Mouse (Mus musculus) B cell, adult 2 months (primary cell): ENCODE measurements around the gene Jph3.

ENCODE experiments used
- DNase-seq, 2 experiments: peaks; one replicate each; pipeline ENCODE4 v3.0.0; 2022

Gene Jph3

GRCm38 (mm10) chr8:121792159-121792558 lies 62.7 kb downstream of the Jph3 start:
- DNase-seq: no peak

- no peak for DNase-seq
Observed at GRCm38 (mm10) chr8:121792627-121793026, 63.2 kb downstream of the Jph3 start.

GRCm38 (mm10) chr8:121794151-121794550 lies 64.7 kb downstream of the Jph3 start:
- no peak for DNase-seq

GRCm38 (mm10) chr8:121795461-121795860 lies 66.0 kb downstream of the Jph3 start:
- no peak for DNase-seq

- DNase-seq: no peak
Observed at GRCm38 (mm10) chr8:121796406-121796805, 67.0 kb downstream of the Jph3 start.

GRCm38 (mm10) chr8:121798401-121798800 lies 69.0 kb downstream of the Jph3 start:
- no peak for DNase-seq

- no peak for DNase-seq
Observed at GRCm38 (mm10) chr8:121804829-121805228, 75.4 kb downstream of the Jph3 start.

- DNase-seq: no peak
Observed at GRCm38 (mm10) chr8:121806126-121806525, 76.7 kb downstream of the Jph3 start.

- DNase-seq: no peak
Observed at GRCm38 (mm10) chr8:121808032-121808431, 78.6 kb downstream of the Jph3 start.

- DNase-seq: no peak
Observed at GRCm38 (mm10) chr8:121809524-121810155, 80.2 kb downstream of the Jph3 start.

- DNase-seq: no peak
Observed at GRCm38 (mm10) chr8:121811502-121811901, 82.1 kb downstream of the Jph3 start.

- DNase-seq: no peak
Observed at GRCm38 (mm10) chr8:121811931-121812570, 82.6 kb downstream of the Jph3 start.

- DNase-seq: no peak
Observed at GRCm38 (mm10) chr8:121818226-121818625, 88.8 kb downstream of the Jph3 start.

- DNase-seq: no peak
Observed at GRCm38 (mm10) chr8:121820840-121821239, 91.4 kb downstream of the Jph3 start.

- DNase-seq: no peak
Observed at GRCm38 (mm10) chr8:121821320-121821719, 91.9 kb downstream of the Jph3 start.

GRCm38 (mm10) chr8:121821770-121822169 lies 92.3 kb downstream of the Jph3 start:
- no peak for DNase-seq

GRCm38 (mm10) chr8:121827726-121828125 lies 98.3 kb downstream of the Jph3 start:
- no peak for DNase-seq

GRCm38 (mm10) chr8:121828376-121829023 lies 99.1 kb downstream of the Jph3 start:
- DNase-seq: no peak

GRCm38 (mm10) chr8:121829048-121829776 lies 99.8 kb downstream of the Jph3 start, which contains the start of gene Klhdc4:
Klhdc4 (minus strand) TSS chr8:121829569.
- peak; percentile 92 for DNase-seq

GRCm38 (mm10) chr8:121829777-121830362 lies 100.4 kb downstream of the Jph3 start:
- DNase-seq: no peak

- no peak for DNase-seq
Observed at GRCm38 (mm10) chr8:121832061-121832460, 102.6 kb downstream of the Jph3 start.

GRCm38 (mm10) chr8:121832503-121832902 lies 103.1 kb downstream of the Jph3 start:
- peak; percentile 78 to 84 for DNase-seq

- peak; percentile 81 for DNase-seq
Observed at GRCm38 (mm10) chr8:121841242-121841641, 111.8 kb downstream of the Jph3 start.
